ENCODE assay signal across 8 mouse cellular contexts in genomic region chr8:83049616-83050015, GRCm38 (mm10).
DNase-seq lines count a peak whose midpoint lies in the region; ATAC-seq and TF ChIP-seq lines count a peak whose summit lies in the region.

No protein-coding gene starts in this region.

- no peak overlapping the region for H3K4me2 ChIP-seq in hindbrain, embryonic 14.5 days (replicated peaks)
- no peak overlapping the region for H3K4me2 ChIP-seq in limb, embryonic 14.5 days (replicated peaks; ENCODE audit: low read depth, low read length, severe bottlenecking)

- no peak for TF ChIP-seq POLR2A in limb, embryonic 14.5 days (IDR thresholded peaks at IDR 0.05; ENCODE audit: borderline replicate concordance, extremely low read depth, insufficient read depth, insufficient read length)

- peak; percentile 96 for DNase-seq in heart, adult 11 months
- no peak for DNase-seq in heart, postnatal 4 days
- no peak for DNase-seq in hindbrain, embryonic 14.5 days (ENCODE audit: low spot score)
- DNase-seq in limb, embryonic 14.5 days (ENCODE audit: low spot score), result peak; percentile 48
- DNase-seq in thymus, postnatal 36 days, result no peak
- no peak for DNase-seq in thymus, postnatal 14 days
- DNase-seq in cerebellum, postnatal 25 days, result no peak

- no peak overlapping the region for H3K4me3 ChIP-seq in brown adipose tissue, adult 24 weeks (ENCODE audit: insufficient read depth, low read depth, low read length)
- H3K4me3 ChIP-seq in hindbrain, embryonic 14.5 days (replicated peaks; ENCODE audit: low read length), result no peak overlapping the region
- H3K4me3 ChIP-seq in limb, embryonic 14.5 days (replicated peaks; ENCODE audit: low read length), result no peak overlapping the region

- 0 out of 2 replicates have a peak overlapping the region, but pooled peaks have one; percentile 15 for H3K27ac ChIP-seq in brown adipose tissue, adult 24 weeks (replicated peaks; ENCODE audit: low read depth, low read length)
- H3K27ac ChIP-seq in hindbrain, embryonic 14.5 days, result no peak overlapping the region; the same call in 1 of the 2 replicates
- peak overlapping the region; percentile 70 for H3K27ac ChIP-seq in limb, embryonic 14.5 days (replicated peaks; ENCODE audit: low read depth, low read length)

- ATAC-seq in hindbrain, embryonic 14.5 days (ENCODE audit: low FRiP score), result peak; percentile 53
- ATAC-seq in limb, embryonic 14.5 days (ENCODE audit: low FRiP score, low read depth), result peak; percentile 69

- peaks cover 19% of the 10 kb centered on the region for H3K4me1 ChIP-seq in brown adipose tissue, adult 24 weeks (ENCODE audit: control insufficient read depth, insufficient read depth, insufficient read length, low read length)
- peaks cover 18% of the 10 kb centered on the region for H3K4me1 ChIP-seq in hindbrain, embryonic 14.5 days (replicated peaks; ENCODE audit: control insufficient read depth, insufficient read depth, low read length)
- peaks cover 24% of the 10 kb centered on the region for H3K4me1 ChIP-seq in limb, embryonic 14.5 days (ENCODE audit: control insufficient read depth, insufficient read depth, low read length)

- no peaks in the 10 kb centered on the region for H3K9me3 ChIP-seq in hindbrain, embryonic 14.5 days (ENCODE audit: control insufficient read depth, low read length)
- H3K9me3 ChIP-seq in limb, embryonic 14.5 days (ENCODE audit: control insufficient read depth, low read length), result no peaks in the 10 kb centered on the region

- H3K9ac ChIP-seq in hindbrain, embryonic 14.5 days, result no peak overlapping the region
- H3K9ac ChIP-seq in limb, embryonic 14.5 days (ENCODE audit: low read depth, low read length, severe bottlenecking), result no peak overlapping the region

- no peaks in the 10 kb centered on the region for H3K36me3 ChIP-seq in hindbrain, embryonic 14.5 days (replicated peaks; ENCODE audit: control insufficient read depth, insufficient read depth)
- no peaks in the 10 kb centered on the region for H3K36me3 ChIP-seq in limb, embryonic 14.5 days (ENCODE audit: control insufficient read depth, insufficient read depth, low read length)

- 38% methylated on average over 1 of the region's 1 CpGs for WGBS in hindbrain, embryonic 14.5 days
- 57% methylated on average over 1 of the region's 1 CpGs for WGBS in limb, embryonic 14.5 days

- no peaks in the 10 kb centered on the region for H3K27me3 ChIP-seq in hindbrain, embryonic 14.5 days (ENCODE audit: control insufficient read depth, insufficient read depth, low read length)
- H3K27me3 ChIP-seq in limb, embryonic 14.5 days (ENCODE audit: control insufficient read depth, insufficient read depth, low read length), result no peaks in the 10 kb centered on the region

Comparison
In these comparisons a context has a peak if more than half of its experiments do, and no peak if none do; other contexts are left out.
1. DNase-seq: peak in heart, adult 11 months (single experiment) and limb, embryonic 14.5 days (single experiment); none in heart, postnatal 4 days (single experiment), hindbrain, embryonic 14.5 days (single experiment), thymus, postnatal 36 days (0 of 2), thymus, postnatal 14 days (single experiment) and cerebellum, postnatal 25 days (0 of 2).